Mouse (Mus musculus) erythroblast, embryonic 14.5 days (primary cell): ENCODE results near the gene Galnt3. TPM values are rescaled to one million over a fixed set of nuclear protein-coding genes. Genes with fewer than 3 reads are reported as not detected.

ENCODE experiments used
- H3K27me3 ChIP-seq: 2 replicates; pipeline ENCODE4 v1.6.1; 2012; ENCODE audit warnings: inconsistent platforms; ENCODE audit not compliant: control insufficient read depth
- H3K36me3 ChIP-seq: 2 replicates; pipeline ENCODE4 v1.6.1; 2012; ENCODE audit warnings: mild to moderate bottlenecking, inconsistent platforms; ENCODE audit not compliant: control insufficient read depth
- H3K4me1 ChIP-seq: 2 replicates; pipeline ENCODE4 v1.6.1; 2012; ENCODE audit warnings: inconsistent platforms; ENCODE audit not compliant: control insufficient read depth
- H3K4me3 ChIP-seq: replicated peaks from 2 replicates; pipeline ENCODE3; 2012; ENCODE audit warnings: moderate library complexity, mild to moderate bottlenecking, inconsistent platforms
- H3K9me3 ChIP-seq: 2 replicates; pipeline ENCODE4 v1.6.1; 2012; ENCODE audit warnings: low read length, inconsistent platforms, mixed read lengths; ENCODE audit not compliant: control insufficient read depth
- GATA1 ChIP-seq: IDR thresholded peaks from 2 replicates; pipeline ENCODE4 v1.6.1; 2012; ENCODE audit warnings: low read length, inconsistent platforms, mixed read lengths
- TAL1 ChIP-seq: IDR thresholded peaks from 3 replicates; pipeline ENCODE4 v1.6.1; 2012; ENCODE audit warnings: low read length, inconsistent platforms, mixed read lengths
- polyA plus RNA-seq: library from polyadenylated mRNA; stranded (reverse); fragments of >175 nt; gene quantifications from 2 replicates; pipeline ENCODE4 v1.2.3, GENCODE M21; 2012

Gene Galnt3
- not detected in 2 replicates for polyA plus RNA-seq

- Histone ChIP-seq H3K4me3 (peak within 1 kb of the TSS; percentile 33), H3K4me1 (no peaks in the 10 kb centered on the region), H3K27me3 (peaks cover 41% of the 10 kb centered on the region), H3K9me3 (peaks cover 2% of the 10 kb centered on the region; the same call in 1 of the 2 replicates), H3K36me3 (no peaks in the 10 kb centered on the region)
- TF ChIP-seq TAL1 = no peak
- no peak for TF ChIP-seq GATA1
Measured at GRCm38 (mm10) chr2:66124591-66125271, at the start of gene Galnt3. Galnt3 (minus strand) TSS chr2:66124994.

GRCm38 (mm10) chr2:66173134-66173533 lies 48.3 kb upstream of the Galnt3 start:
- no peaks in the 10 kb centered on the region for H3K27me3 ChIP-seq
- no peaks in the 10 kb centered on the region for H3K4me1 ChIP-seq
- H3K9me3 ChIP-seq = no peaks in the 10 kb centered on the region
- no peak overlapping the region for H3K4me3 ChIP-seq
- H3K36me3 ChIP-seq = no peaks in the 10 kb centered on the region
- no peak for TF ChIP-seq TAL1
- no peak for TF ChIP-seq GATA1

- no peaks in the 10 kb centered on the region for H3K36me3 ChIP-seq
Measured at GRCm38 (mm10) chr2:66171643-66172042, 46.8 kb upstream of the Galnt3 start.

DNA sequence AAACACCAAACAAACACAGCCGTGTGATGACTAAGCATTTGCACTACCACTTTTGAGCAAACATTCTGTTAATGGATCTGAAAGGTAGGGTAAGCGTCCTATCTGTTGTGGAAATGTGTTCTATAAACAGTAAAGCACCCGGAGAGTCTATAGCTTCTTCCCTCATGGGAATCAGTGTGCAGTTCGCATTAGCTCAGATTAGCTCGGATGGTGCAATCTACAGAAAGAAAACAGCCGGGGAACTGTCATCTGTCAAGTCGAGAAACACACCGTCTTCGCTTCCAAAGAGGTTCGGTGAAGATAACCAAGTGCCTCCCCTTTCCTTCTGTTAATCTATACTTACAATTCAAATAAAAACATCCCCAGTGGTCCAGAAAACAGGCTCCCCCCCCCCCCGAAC lies 45.9 kb upstream of the Galnt3 start:
- Histone ChIP-seq H3K4me3 (no peak overlapping the region), H3K4me1 (no peaks in the 10 kb centered on the region), H3K36me3 (no peaks in the 10 kb centered on the region), H3K9me3 (no peaks in the 10 kb centered on the region), H3K27me3 (no peaks in the 10 kb centered on the region)
- TF ChIP-seq TAL1 (no peak), GATA1 (no peak)

More at GRCm38 (mm10) chr2:66171643-66172042, 46.8 kb upstream of the Galnt3 start:
- no peaks in the 10 kb centered on the region for H3K27me3 ChIP-seq
- no peaks in the 10 kb centered on the region for H3K4me1 ChIP-seq
- H3K4me3 ChIP-seq = no peak overlapping the region
- H3K9me3 ChIP-seq = no peaks in the 10 kb centered on the region
- no peak for TF ChIP-seq TAL1
- TF ChIP-seq GATA1 = no peak

- Histone ChIP-seq H3K4me3 (no peak overlapping the region), H3K27me3 (no peaks in the 10 kb centered on the region), H3K9me3 (no peaks in the 10 kb centered on the region), H3K36me3 (no peaks in the 10 kb centered on the region), H3K4me1 (peaks cover 1% of the 10 kb centered on the region; the same call in 1 of the 2 replicates)
- TF ChIP-seq TAL1 = no peak
- no peak for TF ChIP-seq GATA1
Measured at GRCm38 (mm10) chr2:66165025-66165424, 40.2 kb upstream of the Galnt3 start.

- H3K36me3 ChIP-seq = no peaks in the 10 kb centered on the region
- H3K9me3 ChIP-seq = no peaks in the 10 kb centered on the region
- TF ChIP-seq GATA1 (no peak), TAL1 (no peak)
Measured at GRCm38 (mm10) chr2:66158140-66158915, 33.5 kb upstream of the Galnt3 start.

DNA sequence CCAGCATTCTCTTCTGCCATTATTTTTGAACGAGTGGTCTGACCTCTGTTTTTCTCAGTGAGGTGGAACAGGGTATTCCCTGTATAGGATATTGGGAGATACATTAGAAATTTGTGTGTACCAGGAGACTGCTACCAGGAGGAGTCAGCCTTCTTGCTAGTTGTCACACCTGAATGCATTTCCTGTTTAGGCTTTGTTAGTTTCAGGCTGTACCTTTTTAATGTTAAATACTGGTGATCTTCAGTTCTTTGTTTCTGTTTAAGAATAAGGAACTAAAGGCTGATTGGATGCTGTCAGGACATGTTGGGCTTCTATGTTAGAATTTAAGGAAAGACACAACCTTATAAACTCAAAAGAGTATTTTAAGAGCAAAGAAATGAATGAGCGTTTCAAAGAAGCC lies 26.6 kb upstream of the Galnt3 start:
- Histone ChIP-seq H3K36me3 (no peaks in the 10 kb centered on the region), H3K27me3 (no peaks in the 10 kb centered on the region), H3K4me1 (no peaks in the 10 kb centered on the region), H3K9me3 (no peaks in the 10 kb centered on the region), H3K4me3 (no peak overlapping the region)
- TF ChIP-seq TAL1 (no peak), GATA1 (no peak)

More at GRCm38 (mm10) chr2:66158140-66158915, 33.5 kb upstream of the Galnt3 start:
- H3K4me3 ChIP-seq = no peak overlapping the region
- H3K27me3 ChIP-seq = no peaks in the 10 kb centered on the region
- no peaks in the 10 kb centered on the region for H3K4me1 ChIP-seq

- Histone ChIP-seq H3K4me1 (no peaks in the 10 kb centered on the region), H3K4me3 (no peak overlapping the region), H3K9me3 (no peaks in the 10 kb centered on the region), H3K27me3 (no peaks in the 10 kb centered on the region), H3K36me3 (no peaks in the 10 kb centered on the region)
- TF ChIP-seq GATA1 = no peak
- no peak for TF ChIP-seq TAL1
Measured at GRCm38 (mm10) chr2:66150531-66150930, 25.7 kb upstream of the Galnt3 start.

- no peak for TF ChIP-seq TAL1
- TF ChIP-seq GATA1 = no peak
- H3K4me3 ChIP-seq = no peak overlapping the region
- H3K9me3 ChIP-seq = no peaks in the 10 kb centered on the region
- H3K27me3 ChIP-seq = no peaks in the 10 kb centered on the region
- no peaks in the 10 kb centered on the region for H3K36me3 ChIP-seq
- no peaks in the 10 kb centered on the region for H3K4me1 ChIP-seq
Measured at GRCm38 (mm10) chr2:66148654-66149230, 23.9 kb upstream of the Galnt3 start.
